Mouse (Mus musculus): ENCODE measurements at regions not wholly inside any gene's neighbourhood (a gene's known extent, or its start where the extent isn't known, plus 50 kb on each side); places are given as distances from the start of the nearest gene placed in this dataset.

DNA sequence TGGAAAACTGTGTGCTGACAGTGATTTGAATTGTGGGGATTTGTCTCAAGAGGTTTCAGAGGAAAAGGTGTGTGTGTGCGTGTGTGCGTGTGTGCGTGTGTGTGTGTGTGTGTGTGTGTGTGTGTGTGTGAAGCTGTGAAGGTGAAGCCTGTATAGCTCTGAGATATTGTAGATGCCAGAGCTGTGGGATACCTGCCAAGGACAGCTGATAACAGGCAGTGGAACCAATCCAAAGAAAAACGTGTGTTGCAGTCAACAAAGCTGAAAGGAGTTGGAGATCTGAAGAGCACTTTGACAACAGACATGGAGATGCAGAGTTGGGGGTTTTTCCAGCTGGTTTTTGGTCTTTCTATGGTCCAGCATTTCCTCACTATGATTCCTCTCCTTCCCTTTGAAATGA is 308.1 kb downstream of the Dmrt2 start:
- 71% methylated on average over 4 of the region's 4 CpGs for WGBS
- Histone ChIP-seq H3K9me3 (ENCODE audit: control insufficient read depth, low read length) (no peaks in the 10 kb centered on the region), H3K27ac (ENCODE audit: low read length) (no peak overlapping the region), H3K4me3 (ENCODE audit: low read length) (no peak overlapping the region), H3K4me1 (ENCODE audit: control insufficient read depth, insufficient read depth, low read length) (no peaks in the 10 kb centered on the region), H3K36me3 (ENCODE audit: control insufficient read depth, insufficient read depth, low read length) (no peaks in the 10 kb centered on the region), H3K4me2 (ENCODE audit: low read depth, low read length) (no peak overlapping the region), H3K9ac (ENCODE audit: low read depth, low read length) (no peak overlapping the region), H3K27me3 (replicated peaks; ENCODE audit: control insufficient read depth, insufficient read depth, low read length) (no peaks in the 10 kb centered on the region)
- ATAC-seq: no peak

DNA sequence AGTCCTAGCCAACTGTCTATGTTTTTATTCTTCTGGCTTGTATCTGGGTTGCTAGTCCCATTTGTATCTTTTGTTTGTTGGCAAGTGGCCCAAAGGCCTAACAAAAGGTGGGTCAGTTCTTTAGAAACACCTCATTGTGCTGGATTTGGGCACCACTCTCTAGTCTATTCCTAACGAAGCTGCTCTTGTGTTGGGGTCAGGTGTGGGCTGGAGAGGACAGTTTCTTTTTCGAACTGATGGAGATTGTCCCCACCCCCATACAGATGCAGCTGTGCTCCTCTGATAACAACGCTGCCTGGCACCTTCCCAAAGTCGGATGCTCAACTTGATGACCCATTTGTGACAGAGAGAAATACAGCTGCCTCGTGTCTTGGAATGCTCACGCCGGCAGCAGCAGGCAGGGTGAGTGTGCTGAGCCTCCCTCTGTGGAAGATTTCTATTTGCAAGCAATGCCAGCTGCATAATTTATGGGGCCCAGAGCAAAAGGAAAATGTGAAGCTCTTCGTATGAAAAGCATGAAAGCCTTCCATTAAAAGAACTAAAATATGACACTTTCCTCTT is 342.5 kb downstream of the Dmrt2 start:
- 32% methylated on average over 8 of the region's 8 CpGs for whole genome bisulfite sequencing
- Histone ChIP-seq H3K4me3 (ENCODE audit: low read length) (no peak overlapping the region), H3K36me3 (ENCODE audit: control insufficient read depth, insufficient read depth, low read length) (no peaks in the 10 kb centered on the region), H3K4me2 (ENCODE audit: low read depth, low read length) (no peak overlapping the region), H3K9me3 (ENCODE audit: control insufficient read depth, low read length) (no peaks in the 10 kb centered on the region), H3K27ac (ENCODE audit: low read length) (no peak overlapping the region), H3K9ac (ENCODE audit: low read depth, low read length) (no peak overlapping the region), H3K27me3 (replicated peaks; ENCODE audit: control insufficient read depth, insufficient read depth, low read length) (no peaks in the 10 kb centered on the region), H3K4me1 (ENCODE audit: control insufficient read depth, insufficient read depth, low read length) (no peaks in the 10 kb centered on the region)
- no peak for ATAC-seq

DNA sequence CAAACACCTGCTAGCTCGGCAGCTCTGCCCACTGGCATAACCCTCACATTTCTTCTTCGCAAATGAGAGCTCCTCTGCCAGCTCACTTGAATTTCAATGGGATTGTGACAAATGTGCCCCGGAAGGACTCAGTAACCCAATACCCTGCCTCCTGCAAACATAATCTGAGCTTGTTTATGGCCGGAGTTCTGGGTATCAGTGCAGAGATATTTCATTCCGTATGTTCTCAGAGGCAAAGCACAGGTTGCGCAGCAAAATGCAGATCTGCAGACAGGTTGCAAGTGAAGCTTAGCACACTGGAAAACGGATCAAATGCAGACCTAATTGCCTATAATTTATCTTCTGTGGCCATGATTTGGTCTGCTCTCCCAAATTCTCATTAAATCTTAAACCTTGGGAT is 348.9 kb downstream of the Dmrt2 start:
- H3K4me2 ChIP-seq (ENCODE audit: low read depth, low read length): no peak overlapping the region
- no peak overlapping the region for H3K4me3 ChIP-seq (ENCODE audit: low read length)
- no peaks in the 10 kb centered on the region for H3K27me3 ChIP-seq (replicated peaks; ENCODE audit: control insufficient read depth, insufficient read depth, low read length)
- no peaks in the 10 kb centered on the region for H3K36me3 ChIP-seq (ENCODE audit: control insufficient read depth, insufficient read depth, low read length)
- no peaks in the 10 kb centered on the region for H3K4me1 ChIP-seq (ENCODE audit: control insufficient read depth, insufficient read depth, low read length)
- no peak overlapping the region for H3K27ac ChIP-seq (ENCODE audit: low read length)
- no peaks in the 10 kb centered on the region for H3K9me3 ChIP-seq (ENCODE audit: control insufficient read depth, low read length)
- 59% methylated on average over 7 of the region's 7 CpGs for WGBS
- no peak for ATAC-seq
- H3K9ac ChIP-seq (ENCODE audit: low read depth, low read length): no peak overlapping the region

DNA sequence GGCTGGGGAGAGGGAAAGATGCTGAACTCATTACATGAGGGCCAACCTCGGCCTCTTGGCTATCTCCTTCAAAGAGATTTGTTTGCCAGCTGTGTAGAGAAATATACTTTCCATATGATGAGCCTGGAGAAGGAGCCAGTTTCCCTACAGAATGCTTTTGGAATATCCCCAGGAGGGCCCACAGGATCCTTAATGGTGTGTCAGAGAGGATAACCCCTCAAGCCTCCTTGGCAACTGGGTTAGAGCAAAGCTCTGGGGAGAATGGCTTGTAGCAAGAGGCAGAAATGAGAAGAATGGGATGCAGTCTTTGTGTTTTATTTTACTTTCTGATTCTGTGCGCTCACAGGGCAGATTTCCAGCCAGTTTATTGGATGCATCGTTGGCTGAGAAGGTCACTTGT is 353.9 kb downstream of the Dmrt2 start:
- Histone ChIP-seq H3K27me3 (replicated peaks; ENCODE audit: control insufficient read depth, insufficient read depth, low read length) (no peaks in the 10 kb centered on the region), H3K27ac (ENCODE audit: low read length) (no peak overlapping the region), H3K4me2 (ENCODE audit: low read depth, low read length) (no peak overlapping the region), H3K9ac (ENCODE audit: low read depth, low read length) (no peak overlapping the region), H3K36me3 (ENCODE audit: control insufficient read depth, insufficient read depth, low read length) (no peaks in the 10 kb centered on the region), H3K4me3 (ENCODE audit: low read length) (no peak overlapping the region), H3K9me3 (ENCODE audit: control insufficient read depth, low read length) (no peaks in the 10 kb centered on the region), H3K4me1 (ENCODE audit: control insufficient read depth, insufficient read depth, low read length) (no peaks in the 10 kb centered on the region)
- no peak for ATAC-seq
- WGBS: 57% methylated on average over 3 of the region's 3 CpGs

DNA sequence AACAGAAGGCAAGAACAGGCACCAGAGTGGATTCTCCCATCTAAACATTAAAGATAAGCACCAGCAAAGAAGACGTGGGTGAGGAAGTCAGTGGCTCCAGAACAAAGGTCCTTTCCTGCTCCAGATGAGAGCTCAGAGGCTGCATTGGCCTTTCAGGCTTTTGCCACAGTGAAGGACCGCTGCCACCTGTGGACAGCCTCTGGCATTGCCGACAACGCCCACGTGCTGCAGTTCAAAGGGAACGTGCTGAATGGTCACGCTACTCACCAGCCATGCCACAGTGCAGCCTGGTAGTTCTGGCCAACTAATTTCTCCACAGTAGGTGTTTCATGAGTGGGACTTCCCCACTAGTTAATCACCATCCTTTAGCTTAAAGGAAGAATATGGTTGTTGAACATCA is 365.1 kb downstream of the Dmrt2 start:
- no peak overlapping the region for H3K9ac ChIP-seq (ENCODE audit: low read depth, low read length)
- H3K4me1 ChIP-seq (ENCODE audit: control insufficient read depth, insufficient read depth, low read length): no peaks in the 10 kb centered on the region
- no peaks in the 10 kb centered on the region for H3K27me3 ChIP-seq (replicated peaks; ENCODE audit: control insufficient read depth, insufficient read depth, low read length)
- no peaks in the 10 kb centered on the region for H3K9me3 ChIP-seq (ENCODE audit: control insufficient read depth, low read length)
- H3K36me3 ChIP-seq (ENCODE audit: control insufficient read depth, insufficient read depth, low read length): no peaks in the 10 kb centered on the region
- WGBS: 11% methylated on average over 7 of the region's 7 CpGs
- no peak overlapping the region for H3K27ac ChIP-seq (ENCODE audit: low read length)
- H3K4me3 ChIP-seq (ENCODE audit: low read length): no peak overlapping the region
- ATAC-seq: peak; percentile 53; the same call in 1 of the 2 replicates
- H3K4me2 ChIP-seq (ENCODE audit: low read depth, low read length): no peak overlapping the region

DNA sequence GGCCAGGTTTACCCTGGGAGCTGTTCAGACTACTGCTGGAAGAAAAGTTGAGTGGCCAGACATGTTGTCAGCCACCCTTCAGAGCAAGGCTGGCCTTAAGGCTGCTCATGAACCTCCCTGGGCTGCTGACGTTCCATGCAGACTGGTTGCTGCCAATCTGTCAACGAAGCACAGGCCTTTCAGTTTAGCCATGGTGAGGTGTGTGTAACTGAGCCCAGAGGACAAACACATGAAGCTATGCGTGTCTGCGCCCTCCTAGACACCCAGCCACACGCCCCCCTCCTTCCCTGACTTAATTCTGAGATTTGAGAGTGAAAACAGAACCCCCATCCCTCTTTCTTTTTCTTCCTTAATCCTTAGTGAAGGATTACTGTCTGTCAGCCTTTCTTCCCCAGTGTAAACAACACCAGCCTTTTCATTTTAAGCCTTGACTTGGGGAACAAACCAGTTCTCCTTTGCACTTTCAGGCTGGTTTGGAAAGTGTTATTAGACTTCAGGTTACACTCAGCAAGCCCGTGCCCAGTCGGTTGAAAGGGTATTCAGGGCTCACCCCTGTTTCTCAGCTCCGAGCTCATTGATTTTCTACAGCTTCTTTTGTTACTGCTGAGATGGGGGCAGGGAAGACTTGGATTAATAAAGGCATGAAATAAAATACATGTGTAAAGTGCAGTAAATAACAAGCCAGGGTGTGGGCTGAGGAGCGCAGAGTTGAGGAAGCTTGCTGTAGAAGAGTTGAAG is 379.4 kb downstream of the Dmrt2 start:
- Histone ChIP-seq H3K36me3 (ENCODE audit: control insufficient read depth, insufficient read depth, low read length) (no peaks in the 10 kb centered on the region), H3K27ac (ENCODE audit: low read length) (no peak overlapping the region), H3K9ac (ENCODE audit: low read depth, low read length) (no peak overlapping the region), H3K4me3 (ENCODE audit: low read length) (no peak overlapping the region), H3K27me3 (replicated peaks; ENCODE audit: control insufficient read depth, insufficient read depth, low read length) (no peaks in the 10 kb centered on the region), H3K4me1 (ENCODE audit: control insufficient read depth, insufficient read depth, low read length) (peaks cover 3% of the 10 kb centered on the region; the same call in 1 of the 2 replicates), H3K4me2 (ENCODE audit: low read depth, low read length) (no peak overlapping the region), H3K9me3 (ENCODE audit: control insufficient read depth, low read length) (no peaks in the 10 kb centered on the region)
- WGBS: 39% methylated on average over 9 of the region's 9 CpGs
- no peak for ATAC-seq

DNA sequence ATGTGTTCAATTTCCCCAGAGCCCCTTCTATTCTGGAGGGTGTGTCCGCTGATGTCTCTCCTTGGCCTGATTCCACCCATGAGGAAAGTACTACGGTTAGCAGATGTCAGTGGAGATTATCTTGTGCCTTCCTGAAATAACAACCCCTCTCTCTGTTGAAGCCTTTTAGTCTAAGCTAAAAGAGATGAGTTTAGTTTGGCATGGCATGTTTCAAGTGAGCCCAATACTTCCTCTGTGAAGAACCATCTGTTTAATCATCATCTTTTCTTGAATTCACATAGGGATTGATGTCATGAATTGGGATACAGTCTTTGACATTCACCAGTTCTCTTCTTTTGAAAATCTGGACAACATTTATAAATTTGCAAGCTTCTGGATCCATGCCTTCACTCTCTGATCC is 387.5 kb downstream of the Dmrt2 start:
- no peak overlapping the region for H3K9ac ChIP-seq (ENCODE audit: low read depth, low read length)
- H3K9me3 ChIP-seq (ENCODE audit: control insufficient read depth, low read length): no peaks in the 10 kb centered on the region
- 78% methylated on average over 2 of the region's 2 CpGs for WGBS
- H3K4me3 ChIP-seq (ENCODE audit: low read length): no peak overlapping the region
- no peak overlapping the region for H3K4me2 ChIP-seq (ENCODE audit: low read depth, low read length)
- no peaks in the 10 kb centered on the region for H3K36me3 ChIP-seq (ENCODE audit: control insufficient read depth, insufficient read depth, low read length)
- H3K27ac ChIP-seq (ENCODE audit: low read length): no peak overlapping the region
- H3K27me3 ChIP-seq (replicated peaks; ENCODE audit: control insufficient read depth, insufficient read depth, low read length): no peaks in the 10 kb centered on the region
- no peak for ATAC-seq
- H3K4me1 ChIP-seq (ENCODE audit: control insufficient read depth, insufficient read depth, low read length): no peaks in the 10 kb centered on the region

DNA sequence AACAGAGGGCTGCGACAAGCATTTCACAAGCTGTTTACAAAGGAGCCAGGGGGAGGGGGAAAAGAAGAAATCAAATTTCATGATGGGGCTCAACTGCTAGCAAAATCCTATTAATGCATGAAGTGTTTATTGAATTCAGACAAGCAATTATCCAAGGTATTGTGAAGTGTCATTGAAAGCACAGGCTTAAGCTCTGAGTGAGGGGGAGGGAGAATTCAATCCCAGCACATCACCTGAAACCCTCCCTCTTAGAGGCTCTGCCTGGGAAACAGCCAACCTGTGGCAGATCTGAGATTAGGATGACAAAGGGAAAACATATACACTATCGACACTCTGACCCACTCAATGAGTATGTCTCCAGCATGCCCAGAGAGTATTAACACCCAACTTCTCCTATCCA is 396.3 kb downstream of the Dmrt2 start:
- no peaks in the 10 kb centered on the region for H3K9me3 ChIP-seq (ENCODE audit: control insufficient read depth, low read length)
- no peaks in the 10 kb centered on the region for H3K4me1 ChIP-seq (ENCODE audit: control insufficient read depth, insufficient read depth, low read length)
- ATAC-seq: no peak
- no peak overlapping the region for H3K9ac ChIP-seq (ENCODE audit: low read depth, low read length)
- WGBS: 58% methylated on average over 2 of the region's 2 CpGs
- no peak overlapping the region for H3K4me2 ChIP-seq (ENCODE audit: low read depth, low read length)
- H3K36me3 ChIP-seq (ENCODE audit: control insufficient read depth, insufficient read depth, low read length): no peaks in the 10 kb centered on the region
- H3K27me3 ChIP-seq (replicated peaks; ENCODE audit: control insufficient read depth, insufficient read depth, low read length): no peaks in the 10 kb centered on the region
- no peak overlapping the region for H3K27ac ChIP-seq (ENCODE audit: low read length)
- no peak overlapping the region for H3K4me3 ChIP-seq (ENCODE audit: low read length)

DNA sequence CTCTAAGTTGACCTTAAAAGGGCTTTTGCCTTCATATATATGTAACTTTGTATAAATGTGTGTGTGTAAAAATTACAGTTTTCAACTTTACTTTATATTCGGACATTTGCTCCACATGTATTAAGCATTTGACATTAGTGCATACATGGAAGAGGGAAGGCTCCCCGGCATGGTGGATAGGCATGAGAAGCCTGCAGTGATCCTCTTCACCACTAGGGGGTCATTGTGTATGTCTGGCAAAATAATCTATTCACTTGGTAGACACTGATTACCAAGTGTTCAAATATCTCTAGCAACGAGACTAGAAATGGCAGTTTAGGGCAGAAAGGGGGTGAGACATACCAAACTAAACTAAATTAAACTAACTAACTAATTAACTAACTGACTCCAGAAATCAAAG is 397.7 kb downstream of the Dmrt2 start:
- no peak overlapping the region for H3K9ac ChIP-seq (ENCODE audit: low read depth, low read length)
- 89% methylated on average over 3 of the region's 3 CpGs for WGBS

DNA sequence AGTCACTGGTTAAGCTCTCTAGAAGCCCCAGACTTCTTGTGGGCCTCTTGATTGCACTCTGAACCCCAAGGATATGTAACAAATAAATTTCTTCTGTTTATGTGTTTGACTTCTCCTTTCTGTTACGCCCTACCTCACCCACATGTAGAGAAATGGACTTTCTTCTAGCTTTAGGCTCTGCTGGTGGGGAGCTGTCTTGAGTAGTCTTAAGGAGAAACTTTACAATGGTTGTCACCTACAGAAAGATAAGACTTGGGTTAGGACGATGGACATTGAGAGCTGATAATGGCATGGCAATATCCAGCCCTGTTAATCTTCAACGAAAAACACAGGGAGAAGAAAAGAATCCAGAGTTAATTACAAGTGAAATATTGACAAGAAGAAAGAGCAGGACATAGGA is 416.1 kb downstream of the Dmrt2 start:
- Histone ChIP-seq H3K27me3 (replicated peaks; ENCODE audit: control insufficient read depth, insufficient read depth, low read length) (no peaks in the 10 kb centered on the region), H3K4me1 (ENCODE audit: control insufficient read depth, insufficient read depth, low read length) (no peaks in the 10 kb centered on the region), H3K9me3 (ENCODE audit: control insufficient read depth, low read length) (no peaks in the 10 kb centered on the region), H3K4me2 (ENCODE audit: low read depth, low read length) (no peak overlapping the region), H3K9ac (ENCODE audit: low read depth, low read length) (no peak overlapping the region), H3K27ac (ENCODE audit: low read length) (no peak overlapping the region), H3K36me3 (ENCODE audit: control insufficient read depth, insufficient read depth, low read length) (no peaks in the 10 kb centered on the region), H3K4me3 (ENCODE audit: low read length) (no peak overlapping the region)
- peak; percentile 92 for ATAC-seq
- whole genome bisulfite sequencing: 66% methylated on average over 3 of the region's 3 CpGs

More for the DNA sequence above, 397.7 kb downstream of the Dmrt2 start:
- no peak for ATAC-seq
- Histone ChIP-seq H3K4me2 (ENCODE audit: low read depth, low read length) (no peak overlapping the region), H3K27me3 (replicated peaks; ENCODE audit: control insufficient read depth, insufficient read depth, low read length) (no peaks in the 10 kb centered on the region), H3K27ac (ENCODE audit: low read length) (no peak overlapping the region), H3K9me3 (ENCODE audit: control insufficient read depth, low read length) (no peaks in the 10 kb centered on the region), H3K4me1 (ENCODE audit: control insufficient read depth, insufficient read depth, low read length) (no peaks in the 10 kb centered on the region), H3K36me3 (ENCODE audit: control insufficient read depth, insufficient read depth, low read length) (no peaks in the 10 kb centered on the region), H3K4me3 (ENCODE audit: low read length) (no peak overlapping the region)

All from intestine, embryonic 16.5 days (tissue).